Mouse (Mus musculus) R1 (cell line): ENCODE results near the gene Arhgef33.

ENCODE experiments used
- DNase-seq: peaks from one replicate; pipeline ENCODE4 v3.0.0-alpha.2; 2018; ENCODE audit warnings: low read depth, low spot score

Gene Arhgef33

GRCm38 (mm10) chr17:80445433-80445832 lies 138.2 kb downstream of the Arhgef33 start:
- DNase-seq: no peak

DNA sequence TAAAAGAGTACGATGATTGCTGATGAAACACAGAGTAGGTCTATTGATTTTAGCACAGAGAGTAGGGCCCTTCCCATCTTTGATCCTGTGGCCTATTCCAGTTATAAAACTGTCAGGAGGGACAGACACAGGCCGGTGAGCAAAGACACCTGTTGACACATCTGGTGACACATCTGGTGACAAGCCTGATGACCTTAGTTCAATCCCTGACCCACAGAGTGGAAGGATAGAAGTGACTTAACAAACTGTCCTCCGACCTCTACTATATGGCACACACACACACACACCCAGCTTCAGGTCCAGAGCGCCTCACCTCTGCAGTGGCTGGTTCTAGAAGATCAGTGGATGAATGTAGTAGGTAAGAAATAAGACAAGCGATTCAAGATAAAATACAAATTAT lies 139.3 kb downstream of the Arhgef33 start:
- DNase-seq: no peak
